ENCODE assay signal across 8 mouse cellular contexts in the genomic region with DNA sequence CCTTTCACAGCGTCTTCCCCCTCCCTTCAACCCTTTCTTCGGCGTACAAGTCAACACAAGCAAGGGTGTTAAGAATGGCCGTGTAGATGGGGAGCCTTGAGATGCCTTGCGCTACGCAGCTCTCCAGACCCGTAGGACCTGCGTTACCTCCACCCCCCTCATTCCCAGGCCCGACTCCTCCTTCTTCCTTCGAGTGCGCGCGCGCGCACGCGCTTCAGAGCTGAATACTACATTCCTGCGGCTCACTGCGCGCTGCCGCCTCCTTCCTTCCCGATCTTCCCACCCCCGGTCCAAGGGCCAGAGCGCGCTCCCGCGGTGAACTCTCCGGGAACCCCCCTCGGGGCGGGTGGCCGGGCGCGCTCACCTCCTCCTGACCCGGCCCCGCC. TPM values are rescaled to one million over a fixed set of nuclear protein-coding genes. Genes with fewer than 3 reads are reported as not detected.
DNase-seq lines count a peak whose midpoint lies in the region; ATAC-seq and TF ChIP-seq lines count a peak whose summit lies in the region.

No protein-coding gene starts in this region.

- in situ Hi-C loops in Patski (cut with MboI; ENCODE audit: low pct_unique_long_range_greater_than_20kb): no loop called here

- peak overlapping the region; percentile 77 for H3K27ac ChIP-seq in hindbrain, embryonic 13.5 days

- peaks cover 59% of the 10 kb centered on the region for H3K4me1 ChIP-seq in hindbrain, embryonic 13.5 days (replicated peaks)

- no peaks in the 10 kb centered on the region for H3K27me3 ChIP-seq in Patski
- H3K27me3 ChIP-seq in hindbrain, embryonic 13.5 days: peaks cover 90% of the 10 kb centered on the region

- DNase-seq in Patski (ENCODE audit: low read depth, low spot score): peak; percentile 85
- peak; percentile 95 for DNase-seq in cerebellum, adult 9-11 months
- DNase-seq in frontal cortex, postnatal 14 days (ENCODE audit: low spot score in 2 of 2): peak; percentile 80 to 84
- DNase-seq in layer of hippocampus, postnatal 36 days: peak; percentile 84 to 85
- peak; percentile 97 for DNase-seq in lung, postnatal 25 days (ENCODE audit: low spot score)
- peak; percentile 83 for DNase-seq in retina, embryonic 14.5 days (ENCODE audit: low spot score)
- DNase-seq in urinary bladder, postnatal 10 days (ENCODE audit: low spot score): peak; percentile 90

- CTCF ChIA-PET in Patski (lab: Charles Lee): interaction anchor here (1.7 kb wide), 1 partner anchor 23 kb away, joined by 9 read pairs; no protein-coding TSS in a partner anchor

- H3K9me3 ChIP-seq in hindbrain, embryonic 13.5 days: no peaks in the 10 kb centered on the region

- H3K36me3 ChIP-seq in hindbrain, embryonic 13.5 days: no peaks in the 10 kb centered on the region

- TF ChIP-seq CTCF in Patski (IDR thresholded peaks at IDR 0.05): no peak

- POLR2A ChIA-PET in Patski (lab: Charles Lee): interaction anchor here (0.8 to 1.0 kb wide), 2 partner anchors 22 to 32 kb away, joined by 3 to 4 read pairs; a partner anchor contains a TSS

- WGBS in hindbrain, embryonic 13.5 days: under 1% methylated on average over 35 of the region's 35 CpGs

- H3K4me2 ChIP-seq in hindbrain, embryonic 13.5 days: peak overlapping the region; percentile 95

- H3K4me3 ChIP-seq in hindbrain, embryonic 13.5 days: peak overlapping the region; percentile 53

- H3K9ac ChIP-seq in hindbrain, embryonic 13.5 days: peak overlapping the region; percentile 75

- peak; percentile 48 for ATAC-seq in Patski
- peak; percentile 81 for ATAC-seq in hindbrain, embryonic 13.5 days (ENCODE audit: low FRiP score)

RNA-seq across cellular contexts. Expression of a gene that starts 10.5 kb away (rescaled TPM):
- polyA plus RNA-seq in Patski (2021): 32.0 TPM
- 5.7 and 7.1 TPM in 2 replicates for polyA plus RNA-seq in hindbrain, embryonic 13.5 days (2015; fragmentation: Nextera tagmentation; extraction: Ambion mirVana)
- total RNA-seq in layer of hippocampus, postnatal 36 days (2021): 1 to 10 TPM; 8.3 to 10.0 TPM

RNA-seq across cellular contexts. Expression of a gene that starts 15.1 kb away (rescaled TPM):
- 0.35 TPM for polyA plus RNA-seq in Patski (2021)
- 0.45 and 1.5 TPM in 2 replicates for polyA plus RNA-seq in hindbrain, embryonic 13.5 days (2015; fragmentation: Nextera tagmentation; extraction: Ambion mirVana)
- total RNA-seq in layer of hippocampus, postnatal 36 days (2021): 1 to 10 TPM; 1.8 to 2.2 TPM

RNA-seq across cellular contexts. Expression of a gene that starts 23.5 kb away (rescaled TPM):
- polyA plus RNA-seq in Patski (2021): 0.03 TPM
- polyA plus RNA-seq in hindbrain, embryonic 13.5 days (2015; fragmentation: Nextera tagmentation; extraction: Ambion mirVana): 0.14 and 0.22 TPM in 2 replicates
- total RNA-seq in layer of hippocampus, postnatal 36 days (2021): not detected

RNA-seq across cellular contexts. Expression of a gene that starts 32.4 kb away (rescaled TPM):
- 47.4 TPM for polyA plus RNA-seq in Patski (2021)
- 54.7 TPM in 2 replicates for polyA plus RNA-seq in hindbrain, embryonic 13.5 days (2015; fragmentation: Nextera tagmentation; extraction: Ambion mirVana)
- 10 to 100 TPM; 33.9 to 37.3 TPM for total RNA-seq in layer of hippocampus, postnatal 36 days (2021)

RNA-seq across cellular contexts. Expression of a gene that starts 42.3 kb away (rescaled TPM):
- polyA plus RNA-seq in Patski (2021): 79.6 TPM
- 43.2 and 44.5 TPM in 2 replicates for polyA plus RNA-seq in hindbrain, embryonic 13.5 days (2015; fragmentation: Nextera tagmentation; extraction: Ambion mirVana)
- 10 to 100 TPM; 37.1 to 39.5 TPM for total RNA-seq in layer of hippocampus, postnatal 36 days (2021)

Comparison
In these comparisons a context has a peak if more than half of its experiments do, and no peak if none do; other contexts are left out.
1. Peak in every context shown above with its lines: DNase-seq, ATAC-seq, H3K4me3 ChIP-seq and H3K27ac ChIP-seq.